Mouse (Mus musculus) 3T3-L1 (cell line): ENCODE data around the gene Mgll.
A peak's percentile ranks its signal among the peaks of the same experiment; 100 is the strongest.

Source experiments
- DNase-seq: peaks from one replicate; pipeline ENCODE4 v3.0.0-alpha.2; 2015; ENCODE audit warnings: low read depth, low spot score

Mgll gene

DNA sequence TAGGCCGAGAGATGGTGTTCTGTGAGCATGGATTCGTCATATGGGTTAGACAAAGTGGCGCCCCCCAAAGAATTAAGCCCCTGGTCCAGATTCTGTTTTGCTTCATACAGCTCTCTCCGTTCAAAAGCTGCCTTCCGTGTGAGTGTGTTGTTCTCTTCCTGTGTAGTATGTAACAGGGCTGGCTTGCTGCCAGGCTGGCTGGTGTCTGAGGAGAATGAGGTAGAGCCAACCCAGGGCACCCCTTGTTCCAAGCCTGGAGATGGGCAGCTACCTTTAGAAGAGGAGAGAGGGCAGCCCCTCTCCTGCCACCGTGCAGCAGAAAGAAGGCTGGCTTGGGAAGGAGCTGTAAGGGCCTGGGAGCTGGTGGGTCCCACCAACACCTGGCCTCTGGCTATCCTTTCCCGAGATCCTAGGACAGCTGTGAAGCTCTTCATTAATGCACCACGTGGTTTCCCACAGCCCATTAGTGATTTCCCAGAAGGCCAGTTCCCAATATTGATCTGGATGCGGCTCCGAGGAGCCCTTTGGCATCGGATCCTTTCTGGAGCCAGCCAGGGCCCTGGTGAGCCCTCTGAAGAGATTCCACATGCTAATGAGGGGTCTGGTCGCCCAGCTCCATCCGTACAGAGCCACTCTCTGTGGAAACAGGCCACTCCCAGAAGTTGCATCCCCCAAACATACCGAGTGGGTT lies 19.5 kb downstream of the Mgll start:
- DNase-seq = no peak

DNA sequence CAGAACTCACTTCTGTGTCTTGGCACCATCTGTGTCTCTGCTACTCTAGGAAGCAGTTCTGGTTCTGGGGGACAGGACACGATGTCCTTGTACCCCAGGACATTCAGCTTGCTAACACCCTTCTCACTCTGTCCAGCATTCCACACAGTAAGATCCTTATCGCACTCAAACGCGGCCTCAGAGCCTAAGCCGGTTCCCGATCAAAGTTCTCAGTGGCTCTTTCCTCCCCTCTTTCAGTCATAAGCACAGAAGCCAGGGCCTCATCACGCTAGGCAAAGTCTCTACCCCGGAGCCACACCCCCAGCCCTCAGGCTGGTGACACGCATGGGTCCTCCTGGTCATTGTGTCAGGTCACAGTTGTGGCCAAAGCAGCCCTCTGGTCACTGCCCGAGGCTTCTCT lies 20.8 kb downstream of the Mgll start:
- no peak for DNase-seq

DNA sequence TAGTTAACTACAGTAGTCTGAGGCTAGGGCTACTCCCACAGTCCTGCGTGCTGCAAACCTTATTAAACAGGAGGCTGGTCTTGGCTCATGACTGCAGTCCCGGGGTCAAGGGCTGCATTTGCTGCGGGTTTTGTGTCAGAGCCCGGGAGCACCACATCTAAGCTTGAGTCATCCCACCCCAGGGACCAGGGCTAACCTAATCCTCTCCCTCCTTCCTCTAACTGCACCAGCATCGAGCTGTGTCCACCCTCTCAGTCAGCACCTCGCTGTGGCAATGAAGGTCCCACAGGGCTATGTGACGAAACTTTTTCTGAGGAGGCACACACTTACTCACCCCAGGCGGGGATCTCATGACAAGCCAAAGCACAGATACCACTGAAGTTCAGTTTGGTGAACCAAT lies 22.1 kb downstream of the Mgll start:
- peak; percentile 88 for DNase-seq

DNA sequence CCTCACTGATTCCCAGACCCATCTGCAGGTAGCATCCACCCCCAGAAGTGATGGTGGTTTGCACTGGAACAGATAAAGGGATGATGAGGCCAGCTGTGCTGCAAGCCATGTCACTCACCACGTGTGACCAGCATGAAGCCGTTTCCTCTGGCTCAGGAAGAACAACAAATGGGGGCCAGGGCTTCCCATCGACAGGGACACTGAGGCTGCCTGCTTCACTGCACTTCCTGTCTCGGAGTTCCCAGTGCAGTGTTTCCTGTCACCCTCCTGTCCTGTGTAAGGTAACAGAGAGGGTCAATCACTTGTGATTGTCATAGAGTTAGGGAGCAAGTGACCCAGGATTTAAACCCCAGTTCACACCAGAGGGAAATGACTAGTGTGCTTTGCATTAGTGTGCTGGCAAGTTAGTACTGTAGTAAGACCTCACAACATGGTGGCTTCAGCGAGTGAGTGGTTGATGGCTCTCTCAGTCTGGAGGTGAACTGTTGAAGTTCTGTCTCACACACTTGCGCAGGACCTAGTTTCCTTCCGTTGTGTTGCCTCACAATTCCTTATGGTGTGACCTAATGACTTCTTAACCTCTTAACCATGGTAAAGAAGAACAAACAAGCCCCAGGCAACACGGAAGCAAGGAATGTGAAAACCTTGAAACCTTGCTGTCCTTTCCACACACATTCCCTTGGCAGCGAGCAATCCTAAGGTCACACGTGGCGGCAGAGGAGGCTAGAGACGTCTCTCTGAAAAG lies 23.3 kb downstream of the Mgll start:
- DNase-seq = no peak

DNA sequence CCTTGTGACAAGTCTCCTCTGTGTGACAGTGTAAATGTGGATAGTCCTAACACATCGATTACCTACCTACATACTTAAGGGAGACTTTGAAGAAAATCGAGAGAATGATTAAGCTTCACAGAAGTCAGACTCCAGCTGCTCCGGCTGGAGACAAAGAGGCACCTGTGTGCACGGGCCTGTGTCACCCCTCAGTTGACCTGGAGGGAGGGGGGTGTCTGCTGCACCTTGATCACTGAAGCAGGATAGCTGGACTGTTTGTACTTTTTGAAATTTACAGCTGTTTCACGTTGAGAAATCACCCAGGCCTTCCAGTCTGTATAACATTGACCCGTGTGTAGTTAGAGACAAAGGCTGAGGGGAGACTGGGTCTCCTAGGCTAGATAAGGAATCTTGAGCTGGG lies 26.7 kb downstream of the Mgll start:
- DNase-seq = no peak

DNA sequence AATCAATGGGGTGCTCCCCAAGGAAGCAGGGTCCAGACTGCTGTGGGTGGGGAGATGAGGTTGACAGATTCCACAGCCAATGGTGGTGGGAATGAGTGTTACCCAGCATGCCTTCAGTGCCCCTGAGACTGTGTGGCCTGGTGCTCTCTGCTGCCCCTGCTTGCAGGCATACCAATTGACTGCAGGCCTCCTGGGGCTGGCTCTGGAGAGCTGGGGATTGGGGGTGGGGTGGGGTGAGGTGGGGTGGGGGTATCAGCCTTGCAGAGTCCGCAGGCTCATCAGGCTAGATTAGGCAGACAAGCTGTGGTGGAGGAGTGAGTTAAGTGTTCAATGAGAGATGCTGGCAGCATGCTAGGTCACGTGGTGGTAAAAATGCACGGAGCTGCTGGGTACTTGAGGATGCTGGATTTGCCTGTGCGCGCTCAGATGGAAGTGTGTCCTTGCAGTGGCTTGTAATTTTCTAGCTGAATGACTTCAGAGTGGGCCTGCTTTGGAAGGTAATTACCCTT lies 28.6 kb downstream of the Mgll start:
- DNase-seq = no peak

DNA sequence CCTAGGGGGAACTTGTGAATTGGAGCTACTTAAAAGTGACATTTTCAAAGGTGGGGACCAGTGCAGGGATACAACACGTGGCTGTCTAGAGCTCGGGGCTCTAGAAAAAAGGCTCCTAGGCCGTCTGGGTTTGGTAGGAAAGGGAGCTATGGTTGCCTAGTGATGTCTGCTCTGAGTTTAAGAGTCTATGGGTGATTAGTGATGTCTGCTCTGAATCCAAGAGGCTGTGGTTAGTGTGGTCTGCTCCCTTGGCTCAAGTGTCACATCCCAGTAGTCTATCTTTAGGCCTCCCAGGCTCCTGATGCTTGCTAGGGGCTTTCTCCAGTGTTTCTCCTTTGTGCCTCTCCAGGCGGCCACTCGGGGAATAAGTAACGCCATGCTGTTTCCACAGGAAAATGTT lies 29.4 kb downstream of the Mgll start:
- DNase-seq = peak; percentile 32

DNA sequence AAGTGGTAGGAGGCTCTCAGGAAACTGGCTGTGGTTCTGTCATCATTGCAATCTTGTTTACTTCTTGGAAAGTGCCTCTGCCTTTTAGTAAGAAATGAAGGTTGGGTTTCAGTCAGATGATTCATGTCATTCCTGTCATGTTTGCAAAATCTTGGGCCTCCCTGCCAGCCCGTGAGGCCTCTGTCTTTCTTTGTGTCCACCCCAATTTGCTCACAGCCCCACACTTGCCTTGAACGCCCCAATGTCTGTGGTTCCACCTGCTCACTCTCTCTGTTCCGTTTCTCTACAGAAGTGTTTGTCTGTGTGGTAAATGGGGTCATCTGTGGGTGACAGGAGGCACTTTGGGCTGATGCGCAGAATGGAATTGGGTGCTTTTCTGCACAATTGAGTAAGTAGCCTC lies 32.8 kb downstream of the Mgll start:
- peak; percentile 24 for DNase-seq

DNA sequence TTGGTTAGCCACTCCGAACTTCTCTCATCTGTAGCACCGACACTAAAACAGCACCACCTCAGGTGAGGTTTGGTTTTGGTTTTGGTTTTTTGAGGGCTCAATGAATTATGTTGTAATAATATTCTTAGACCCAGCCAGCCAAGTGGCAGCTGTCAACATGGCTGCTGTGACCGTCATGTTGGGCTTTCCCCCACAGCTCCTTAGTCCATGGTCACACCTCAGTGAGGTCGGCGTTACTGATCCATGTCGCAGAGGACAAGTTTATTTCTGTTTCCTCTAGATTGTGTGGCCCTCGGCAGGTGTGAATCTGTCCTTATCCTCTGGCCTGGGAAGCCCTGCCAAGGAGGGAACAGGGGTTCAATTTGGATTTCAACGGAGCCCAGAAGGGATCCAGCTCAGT lies 33.9 kb downstream of the Mgll start:
- DNase-seq = no peak

DNA sequence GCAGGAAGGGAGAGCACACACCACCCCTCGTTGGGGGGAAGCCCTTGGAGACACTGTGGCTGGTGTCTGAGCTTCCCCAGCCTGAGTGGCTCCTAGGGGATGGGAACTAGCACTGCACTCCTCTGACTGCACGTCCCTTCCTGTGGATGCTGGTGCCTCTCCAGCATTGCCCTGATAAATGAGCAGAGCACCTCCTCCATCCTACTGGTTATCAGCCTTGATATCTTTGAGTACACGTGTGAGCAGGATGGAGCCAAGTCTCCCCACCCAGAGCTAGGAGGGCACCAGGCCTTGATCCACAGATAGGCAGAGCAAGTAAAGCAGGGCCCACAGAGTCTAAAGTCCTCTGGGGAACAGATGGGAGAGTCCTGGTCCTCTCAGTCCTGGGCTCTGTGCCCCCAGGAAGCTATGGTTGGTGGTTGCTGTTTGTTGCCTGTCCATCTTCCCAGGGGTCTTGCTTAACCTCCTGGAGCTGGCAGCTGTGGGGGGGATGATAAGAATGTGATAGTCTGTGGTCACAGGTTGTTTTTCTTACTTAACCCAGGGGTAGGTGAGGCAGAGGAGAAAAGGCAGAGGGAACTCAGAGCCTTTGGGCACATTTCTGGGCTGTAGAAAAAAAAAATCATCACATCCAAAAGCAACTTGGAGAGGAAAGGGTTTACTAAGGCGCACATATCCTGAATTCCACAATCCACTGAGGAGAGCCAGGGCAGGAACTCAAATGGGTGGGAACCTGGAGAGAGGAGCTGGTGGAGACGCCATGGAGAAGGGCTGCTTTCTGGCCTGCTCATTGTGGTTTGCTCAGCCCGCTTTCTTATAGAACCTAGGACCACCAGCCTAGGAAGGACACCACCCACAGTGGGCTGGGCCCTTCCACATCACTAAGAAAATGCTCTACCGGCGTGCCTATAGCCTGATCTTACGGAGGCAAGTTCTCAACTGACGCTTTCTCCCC lies 34.6 kb downstream of the Mgll start:
- no peak for DNase-seq

DNA sequence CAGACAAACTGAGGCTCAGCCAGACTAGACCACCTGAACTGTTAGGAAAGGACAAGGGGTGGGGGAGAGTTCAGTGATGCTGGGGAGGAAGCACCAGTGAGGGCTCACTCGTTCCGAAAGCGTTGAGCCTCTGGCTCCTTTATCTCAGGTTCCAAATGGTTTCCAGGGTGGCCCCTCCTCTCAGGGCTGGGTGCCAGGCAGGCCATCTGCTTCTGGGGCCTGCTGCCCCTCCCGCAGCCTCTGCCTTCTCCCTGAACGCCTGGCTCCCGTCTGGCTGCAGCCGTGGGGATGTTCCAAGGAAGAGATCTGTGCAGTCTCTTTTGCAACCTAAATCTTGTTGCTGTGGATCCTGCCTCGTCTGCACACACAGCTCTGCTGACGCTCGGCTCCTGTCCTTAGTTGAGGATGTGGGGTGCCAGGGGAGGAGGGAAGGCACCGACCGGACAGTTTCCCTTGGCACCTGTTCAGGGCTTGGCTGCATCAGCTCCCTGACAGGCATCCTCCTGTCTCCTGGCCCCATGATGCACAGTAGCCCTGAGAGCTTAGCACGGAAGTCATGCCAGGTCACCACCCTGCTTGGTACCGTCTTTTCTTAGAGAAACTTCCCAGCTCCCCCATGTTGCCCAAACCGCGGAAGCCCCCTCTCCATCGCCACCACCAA lies 35.7 kb downstream of the Mgll start:
- no peak for DNase-seq

DNA sequence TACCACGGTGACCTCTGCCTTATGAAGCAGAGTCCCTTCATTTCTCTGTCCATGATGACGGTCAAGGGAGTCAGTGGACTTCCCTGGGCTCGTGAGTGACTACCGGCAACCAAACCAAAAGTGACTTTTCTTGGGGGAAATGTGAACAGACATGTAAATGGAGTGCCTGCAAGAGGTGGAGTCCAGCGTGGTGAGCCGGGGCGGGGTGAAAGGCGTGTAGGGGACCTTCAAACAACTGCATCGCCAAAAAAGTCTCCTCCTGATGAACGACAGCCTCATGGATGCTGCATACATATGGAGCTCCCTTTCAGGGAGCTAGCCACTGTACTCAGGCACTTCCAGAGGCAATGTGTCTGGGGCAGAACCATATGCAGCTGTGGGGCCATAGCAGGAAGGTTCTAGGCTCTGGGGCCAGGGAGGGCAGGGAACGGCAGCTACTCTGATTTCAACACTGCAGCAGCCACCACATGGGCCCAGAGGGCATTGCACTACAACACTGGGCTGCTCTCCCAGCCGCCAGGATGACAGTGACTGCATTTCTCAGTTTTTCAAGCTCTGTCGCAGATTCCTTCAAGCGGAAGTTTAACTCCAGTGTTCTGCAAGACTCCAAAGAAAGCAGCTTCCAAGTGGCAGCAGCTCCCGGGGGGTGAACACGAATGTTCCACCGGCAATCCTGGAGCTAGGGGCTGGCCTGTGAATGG lies 36.9 kb downstream of the Mgll start:
- no peak for DNase-seq

DNA sequence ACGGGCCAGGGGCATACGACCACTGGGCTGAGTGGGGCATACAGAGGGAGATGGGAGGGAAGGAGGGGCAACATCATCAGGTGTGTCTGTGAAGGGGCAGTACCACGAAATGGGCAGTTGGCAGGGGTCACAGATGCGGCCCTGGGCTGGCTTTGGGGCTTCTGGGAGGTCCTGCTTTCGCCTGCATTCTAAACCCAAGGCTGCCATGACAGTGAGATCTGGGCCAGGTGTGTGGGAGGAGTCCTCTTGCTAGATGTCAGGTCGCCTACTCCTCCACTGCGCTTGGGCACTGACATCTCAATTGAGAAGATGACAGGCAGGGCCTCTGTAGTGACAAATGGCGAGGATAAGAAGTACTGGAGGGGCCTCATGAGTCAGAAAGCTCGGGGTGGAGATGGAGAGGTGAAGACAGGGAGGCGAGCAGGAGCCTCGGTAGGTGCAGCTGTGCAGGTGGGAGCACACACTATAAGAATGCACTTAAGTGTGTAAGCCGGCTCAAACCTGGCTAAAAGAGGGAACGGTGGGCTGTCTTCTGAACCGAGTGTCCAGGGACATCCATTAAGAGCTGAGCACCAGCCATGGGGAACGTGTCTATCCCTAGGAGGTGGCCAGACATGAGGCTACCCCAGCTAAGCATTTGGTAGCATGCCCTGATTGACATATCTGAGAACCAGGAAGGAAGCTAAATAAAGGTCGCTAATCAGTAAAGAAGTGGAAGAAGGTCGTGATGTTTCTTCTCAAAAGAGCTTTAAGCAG lies 37.6 kb downstream of the Mgll start:
- no peak for DNase-seq

DNA sequence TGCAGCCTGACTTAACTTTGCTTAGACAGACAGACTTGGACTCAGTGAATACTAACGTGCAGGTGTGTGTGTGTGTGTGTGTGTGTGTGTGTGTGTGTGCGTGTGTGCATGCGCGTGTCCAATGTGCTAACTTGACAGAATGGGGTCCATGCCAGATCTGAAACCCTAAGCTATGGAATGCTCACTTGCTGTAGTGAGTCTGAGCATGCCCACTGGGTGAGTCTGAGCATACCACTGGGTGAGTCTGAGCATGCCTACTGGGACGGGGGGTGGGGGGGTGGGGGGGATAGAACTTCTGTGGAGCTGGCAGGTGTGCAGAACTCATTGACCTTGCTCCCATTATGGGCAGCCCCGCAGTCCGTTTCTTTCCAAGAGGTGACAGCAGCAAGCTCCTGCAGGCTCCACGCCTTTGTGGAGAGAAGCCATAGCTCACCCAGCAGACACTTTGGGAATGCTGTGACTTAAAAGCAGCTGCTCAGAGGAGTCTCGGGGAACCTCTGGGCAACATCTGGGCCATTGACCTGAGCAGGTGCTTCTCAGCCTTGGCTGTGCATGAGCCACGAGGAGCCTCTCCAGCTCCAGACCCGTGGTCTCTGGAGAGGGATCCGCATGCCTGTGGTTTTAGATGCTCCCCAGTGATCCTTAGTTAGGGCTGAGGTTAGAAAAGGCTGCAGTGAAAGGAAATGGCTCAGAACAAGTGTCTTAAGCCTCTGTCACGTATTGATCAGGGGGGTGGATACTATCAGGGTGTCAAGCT lies 38.4 kb downstream of the Mgll start:
- peak; percentile 57 for DNase-seq

DNA sequence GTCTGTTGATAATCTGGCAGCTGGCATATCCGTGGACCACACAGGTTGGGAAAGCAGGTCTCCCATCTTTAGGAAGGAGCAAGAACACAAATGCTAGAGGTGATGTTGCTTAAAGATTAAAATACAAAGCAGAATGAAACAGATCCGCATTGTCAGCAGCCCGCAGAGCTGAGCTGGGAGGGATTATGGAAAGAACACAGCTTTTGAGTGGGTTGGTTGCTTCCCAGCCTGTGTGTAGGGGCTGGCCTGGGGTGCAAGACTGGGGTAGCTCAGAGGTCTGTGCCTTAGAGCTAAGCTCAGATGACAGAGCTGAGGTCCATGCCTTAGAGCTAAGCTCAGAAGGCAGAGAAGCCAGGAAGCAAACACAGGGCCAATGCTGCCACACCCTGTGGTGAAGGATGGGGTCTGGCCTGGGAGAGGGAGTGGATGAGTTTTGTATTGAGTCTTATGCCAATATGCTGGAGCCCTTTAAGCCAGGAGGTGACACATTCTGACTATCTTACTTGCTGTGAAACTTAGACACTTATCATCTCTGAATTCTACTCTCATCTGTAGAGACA lies 39.4 kb downstream of the Mgll start:
- DNase-seq = peak; percentile 28

DNA sequence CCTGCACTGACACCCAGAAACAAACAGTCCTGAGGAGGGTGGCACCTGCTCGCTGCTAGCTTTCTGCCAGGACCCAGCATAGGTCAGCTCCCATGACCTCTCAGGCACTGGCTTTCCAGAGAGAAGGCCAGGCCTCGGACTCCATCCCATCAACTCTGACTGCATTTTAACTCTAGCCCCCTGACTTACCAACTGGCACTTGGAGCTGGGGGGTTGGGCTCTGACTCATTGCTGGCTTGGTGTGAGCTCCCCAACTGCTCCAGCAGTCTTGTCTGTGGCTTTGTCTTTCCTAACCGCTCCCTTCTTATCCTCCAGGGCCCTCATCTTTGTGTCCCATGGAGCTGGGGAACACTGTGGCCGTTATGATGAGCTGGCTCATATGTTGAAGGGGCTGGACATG lies 40.1 kb downstream of the Mgll start:
- DNase-seq = peak; percentile 40

DNA sequence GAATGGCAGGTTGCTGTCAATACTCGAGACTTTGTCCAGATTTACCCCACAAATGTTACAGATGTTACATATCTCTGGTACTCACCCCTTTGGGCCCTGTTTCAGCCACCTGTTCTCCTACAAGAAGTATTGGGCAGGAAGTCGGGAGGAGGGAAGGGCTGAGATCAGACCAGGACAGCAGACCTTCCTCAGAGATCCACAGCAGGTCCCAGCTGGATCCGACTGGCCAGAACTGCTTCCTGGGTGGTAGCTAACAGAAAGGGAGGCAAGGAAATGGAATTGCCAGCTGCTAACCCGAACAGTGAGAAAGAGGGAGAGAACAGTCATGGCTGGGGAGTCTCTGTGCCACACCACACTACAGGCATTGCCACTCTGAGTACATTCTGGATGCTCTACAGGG lies 43.5 kb downstream of the Mgll start:
- DNase-seq = no peak

DNA sequence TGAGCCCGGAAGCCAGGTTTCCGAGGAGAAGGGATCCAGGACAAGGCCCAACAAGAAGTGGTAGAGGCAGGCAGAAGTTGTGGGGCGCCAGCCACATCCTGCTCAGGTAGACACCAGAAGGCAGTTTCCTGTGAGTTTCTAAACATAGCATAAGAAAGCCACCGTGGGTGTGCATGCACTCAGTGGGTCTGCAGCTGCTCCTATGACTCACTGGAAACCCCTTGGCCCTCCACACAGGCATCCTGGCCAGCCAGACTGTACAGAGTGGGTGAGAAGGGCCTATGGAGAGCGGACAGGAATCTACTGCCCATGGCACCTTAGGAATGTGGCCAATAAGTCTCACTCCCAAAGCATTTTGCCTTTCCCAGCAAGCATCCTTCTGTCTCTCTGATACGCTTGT lies 45.5 kb downstream of the Mgll start:
- DNase-seq = peak; percentile 24

DNA sequence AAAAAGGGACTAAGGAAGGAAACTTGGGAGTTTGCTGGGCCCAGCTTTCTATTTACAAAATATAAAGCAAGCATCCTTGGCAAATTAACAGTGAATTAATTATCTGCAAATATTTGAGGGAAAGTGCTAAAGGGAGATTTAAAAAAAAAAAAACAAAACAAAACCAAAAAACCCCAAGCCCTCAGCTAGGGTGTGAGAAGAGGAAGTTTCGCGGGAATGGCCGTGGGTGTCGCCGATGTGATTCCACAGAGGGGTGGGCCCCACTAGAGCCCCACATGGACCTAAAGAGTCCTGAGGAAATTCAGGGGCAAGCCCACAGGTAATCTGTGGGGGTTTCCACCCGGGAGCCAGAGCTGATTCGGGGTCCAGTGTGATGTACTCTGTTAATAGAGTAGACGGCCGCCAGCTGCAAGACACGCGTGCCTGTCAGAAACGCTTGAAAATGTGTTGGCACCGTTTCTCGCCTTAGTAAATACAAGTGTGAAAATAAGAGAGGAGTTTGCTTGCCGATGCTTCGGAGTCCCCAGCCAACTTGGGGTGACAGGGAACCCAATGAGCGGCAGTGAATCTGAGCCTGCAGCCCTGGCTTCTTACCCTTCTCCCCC lies 46.2 kb downstream of the Mgll start:
- DNase-seq = no peak
